Mouse (Mus musculus) right cerebral cortex, postnatal 10 days (tissue): ENCODE results near the gene Lgals12.

Experiments
- DNase-seq, 2 experiments: peaks; one replicate each; pipeline ENCODE4 v3.0.0; 2021; ENCODE audit warnings: low spot score in 2 of 2

Lgals12 gene

DNA sequence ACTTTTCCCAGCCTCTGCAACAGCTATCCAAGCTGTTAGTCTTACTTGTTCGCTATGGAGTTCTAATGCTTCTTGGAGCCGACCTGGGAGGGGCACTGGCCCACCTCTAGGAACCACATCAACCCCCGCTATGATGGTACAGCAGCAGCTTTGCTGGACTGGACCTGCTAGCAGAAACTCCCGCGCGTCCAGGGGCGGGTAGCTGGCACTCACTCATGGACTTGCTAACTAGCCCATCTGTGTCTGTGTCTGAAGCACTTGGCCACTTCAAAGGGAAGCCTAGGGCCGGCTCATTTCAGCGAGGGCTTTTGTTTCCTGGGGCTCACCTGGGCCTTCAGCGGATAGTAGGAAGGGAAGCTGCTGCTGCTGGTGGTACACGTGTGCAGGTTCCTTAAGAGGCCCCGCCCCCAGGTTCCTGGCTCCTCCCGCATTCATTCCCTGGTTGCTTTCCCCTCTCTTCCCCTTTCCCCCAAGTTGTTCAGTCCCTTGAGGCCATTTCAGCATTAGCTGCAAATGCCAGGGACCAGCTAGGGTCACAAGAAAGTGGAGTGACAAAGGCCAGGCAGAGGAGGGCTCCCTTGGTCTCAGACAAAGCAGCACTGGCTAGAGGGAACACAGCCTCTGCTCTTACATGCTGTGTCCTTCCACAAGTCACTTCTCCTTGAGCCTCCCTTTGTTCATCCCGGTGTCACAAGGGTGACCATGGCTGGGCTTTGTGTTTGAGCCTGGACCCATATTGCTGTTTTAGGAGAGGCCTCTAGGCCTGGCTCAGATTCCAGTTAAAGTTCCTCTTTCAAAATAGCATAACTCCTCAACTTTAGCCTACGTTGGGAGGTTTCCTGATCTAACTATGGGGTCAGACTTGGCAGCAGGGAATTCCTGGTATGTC lies at the start of gene Lgals12:
TSS of gene Lgals12 (minus strand) at position 393 of the 889 bp plus-strand sequence.
- DNase-seq: peak; percentile 53 to 61

DNA sequence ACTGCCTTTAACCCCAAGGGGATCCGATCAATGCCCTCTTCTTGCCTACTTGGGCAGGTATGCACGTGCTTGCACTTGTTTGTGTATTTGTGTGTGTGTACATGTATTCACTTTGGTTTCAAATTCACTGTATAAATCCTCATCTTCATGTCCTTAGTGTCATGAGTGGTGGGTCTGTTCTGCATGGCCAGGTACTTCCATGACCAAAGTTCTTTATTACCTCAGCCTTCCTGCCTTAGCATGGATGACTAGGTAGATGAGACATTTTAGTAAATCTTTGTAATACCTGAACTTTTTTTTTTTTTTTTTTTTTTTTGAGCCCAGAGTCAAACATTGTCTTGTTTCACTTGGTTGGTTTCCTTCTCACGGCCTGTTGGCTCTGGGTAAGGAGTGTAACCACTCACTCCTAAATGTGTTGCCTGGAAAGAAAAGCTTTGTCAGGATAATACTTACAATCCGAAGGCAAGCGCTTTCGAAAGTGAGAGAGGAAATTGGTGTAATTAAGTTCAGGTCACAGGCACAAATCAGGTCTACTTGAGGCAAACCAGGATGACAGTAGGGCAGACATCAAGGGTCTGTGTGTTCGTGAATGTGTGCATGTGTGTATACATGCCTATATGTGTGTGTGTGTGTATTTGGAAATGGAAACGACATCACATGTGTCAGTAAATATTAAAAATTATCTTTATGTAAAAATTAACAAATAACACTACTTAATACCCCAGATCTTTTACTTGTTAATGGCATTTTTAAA lies 42.1 kb upstream of the Lgals12 start:
- no peak for DNase-seq

GRCm38 (mm10) chr19:7633786-7634185 lies 26.8 kb upstream of the Lgals12 start:
- DNase-seq: no peak

GRCm38 (mm10) chr19:7633021-7633420 lies 26.0 kb upstream of the Lgals12 start:
- DNase-seq: no peak

DNA sequence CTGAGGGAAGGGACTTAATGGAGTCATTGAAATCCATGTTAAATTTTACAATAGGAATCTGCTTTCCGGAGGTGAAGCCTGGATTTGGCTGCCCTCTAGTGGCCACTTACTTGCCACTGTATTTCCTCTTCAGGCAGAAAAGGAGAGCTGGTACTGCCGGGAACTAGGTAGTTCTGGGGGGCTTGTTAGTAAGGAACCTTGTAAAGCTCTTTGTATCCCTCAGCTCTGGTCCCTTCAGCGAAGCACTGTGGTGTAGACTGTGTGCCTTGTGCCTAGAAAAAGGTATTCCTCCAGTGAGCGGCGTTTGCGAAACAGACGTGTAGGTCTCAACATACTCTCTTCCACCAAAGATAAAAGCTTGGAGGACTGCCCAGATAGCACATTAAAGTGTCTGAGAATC lies 10.7 kb upstream of the Lgals12 start:
- DNase-seq: peak; percentile 71 to 79

- no peak for DNase-seq
Observed at GRCm38 (mm10) chr19:7617085-7617484, 10.1 kb upstream of the Lgals12 start.

DNA sequence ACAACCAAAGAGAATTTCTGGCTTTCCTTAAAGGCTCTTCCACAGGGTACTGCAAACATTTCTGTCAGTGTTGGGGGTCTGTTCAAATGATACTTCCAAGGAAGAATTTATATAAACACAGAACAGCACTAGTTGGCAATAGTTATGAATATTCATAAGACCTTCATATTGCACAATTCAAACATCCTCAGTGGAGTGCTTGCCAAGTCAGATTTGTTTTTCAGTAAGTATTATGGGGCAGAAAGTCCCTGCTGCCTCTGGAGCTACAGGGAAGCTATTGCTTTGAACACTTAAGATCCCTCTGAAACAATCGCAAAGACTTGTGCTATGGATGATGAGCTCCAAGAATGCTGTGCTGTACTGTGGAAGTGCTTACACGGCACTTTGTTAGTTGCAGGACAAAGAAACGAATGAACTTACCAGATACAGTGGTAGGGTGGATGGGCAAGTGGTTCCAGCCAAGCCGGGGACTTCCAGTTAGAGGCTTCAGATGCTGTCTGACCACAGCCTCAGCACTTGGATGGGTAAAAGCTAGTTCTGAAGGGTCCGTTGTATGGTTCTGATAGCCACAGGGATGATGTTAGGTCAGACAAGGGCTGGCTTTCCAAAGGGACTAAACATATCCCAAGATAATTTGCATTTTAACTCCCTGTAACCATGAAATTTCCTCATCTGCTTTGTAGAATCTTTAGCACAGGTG lies 9.4 kb upstream of the Lgals12 start:
- DNase-seq: no peak

DNA sequence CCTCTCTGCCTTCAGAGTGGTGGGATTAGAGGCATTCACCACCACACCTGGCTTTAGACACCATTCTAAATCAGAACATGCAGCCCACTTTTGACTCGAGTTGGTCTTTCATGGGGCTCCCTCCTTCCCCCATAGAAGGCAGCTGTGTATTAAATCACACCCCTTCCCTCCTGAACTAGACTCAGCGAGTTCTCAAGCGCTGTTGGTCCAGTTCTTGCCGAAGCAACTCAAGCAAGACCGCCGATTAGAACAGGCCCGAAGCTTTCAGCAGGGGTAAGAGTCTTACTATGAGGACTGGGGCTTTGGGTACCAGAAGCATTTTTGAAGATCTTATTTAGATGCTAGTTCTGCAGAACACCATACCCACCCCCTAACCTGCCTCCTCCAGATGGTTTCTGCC lies 6.2 kb upstream of the Lgals12 start:
- DNase-seq: no peak

DNA sequence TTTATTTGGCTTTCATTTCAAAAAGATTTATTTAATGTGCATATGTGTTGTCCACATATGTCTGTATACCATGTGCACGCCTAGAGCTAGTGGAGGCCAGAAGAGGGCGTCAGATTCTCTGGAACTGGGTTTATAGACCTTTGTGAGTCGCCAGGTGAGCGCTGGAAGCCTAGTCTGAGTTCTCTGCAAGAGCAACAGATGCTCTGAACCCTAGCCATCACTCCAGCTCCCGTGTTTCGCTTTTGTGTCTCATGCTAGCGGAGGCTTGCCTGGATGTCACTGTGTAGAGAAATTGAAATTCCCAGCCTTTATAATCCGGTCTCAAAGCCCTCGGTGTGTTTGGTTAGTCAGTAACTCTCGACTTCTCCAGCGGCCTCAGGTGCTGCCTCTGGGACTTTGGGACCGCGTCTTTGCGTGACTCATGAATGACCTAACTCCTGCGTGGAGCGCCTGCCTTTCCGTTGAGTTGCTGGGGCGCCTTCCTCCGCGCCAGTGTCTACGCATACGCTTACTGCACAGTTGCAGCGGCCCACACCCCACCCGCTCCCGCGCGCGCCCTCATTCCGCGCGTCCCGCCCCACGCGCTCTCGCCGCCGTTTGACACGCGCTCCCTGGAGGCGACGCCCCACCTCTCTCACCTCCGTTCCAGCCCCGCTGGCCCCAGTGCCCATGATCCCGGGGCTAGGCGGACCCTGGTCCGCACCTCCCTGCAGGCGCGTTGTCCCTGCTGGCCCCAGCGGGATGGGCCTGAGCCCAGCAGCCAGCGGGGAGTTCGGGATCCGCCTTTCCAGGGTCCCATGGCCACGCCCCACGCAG lies 5.2 kb upstream of the Lgals12 start, which contains the start of gene Hrasls5:
TSS of gene Hrasls5 (plus strand) at position 600 of the 816 bp plus-strand sequence.
- DNase-seq: peak; percentile 67 to 68

GRCm38 (mm10) chr19:7607690-7608201 lies 753 bp upstream of the Lgals12 start:
- no peak for DNase-seq

GRCm38 (mm10) chr19:7605930-7606783 lies 836 bp downstream of the Lgals12 start:
- peak; percentile 87 to 88 for DNase-seq

GRCm38 (mm10) chr19:7605013-7605412 lies 2.0 kb downstream of the Lgals12 start:
- DNase-seq: no peak

- peak in 1 of 2 experiments; percentile 17 for DNase-seq
Observed at GRCm38 (mm10) chr19:7604107-7604506, 2.9 kb downstream of the Lgals12 start.

DNA sequence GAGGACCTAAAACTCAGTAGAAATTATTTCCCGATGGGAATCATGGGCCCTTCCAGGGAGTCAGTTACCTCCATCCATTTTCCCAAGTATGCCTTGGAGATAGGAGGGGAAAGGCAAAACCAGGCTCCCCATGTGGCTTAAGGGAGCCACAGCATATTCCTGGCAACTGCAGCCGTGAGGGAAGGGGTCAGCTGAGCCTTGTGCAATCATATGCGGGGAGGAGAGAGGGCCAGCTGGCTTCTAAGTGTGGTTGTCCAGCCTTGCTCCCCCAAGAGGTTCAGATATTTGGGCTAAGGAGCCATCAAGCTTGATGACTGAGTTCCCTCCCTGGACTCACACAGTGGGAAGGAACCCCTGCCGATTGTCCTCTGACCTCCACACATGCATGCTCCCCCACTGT lies 5.4 kb downstream of the Lgals12 start:
- no peak for DNase-seq

- DNase-seq: no peak
Observed at GRCm38 (mm10) chr19:7598481-7598880, 8.5 kb downstream of the Lgals12 start.

DNA sequence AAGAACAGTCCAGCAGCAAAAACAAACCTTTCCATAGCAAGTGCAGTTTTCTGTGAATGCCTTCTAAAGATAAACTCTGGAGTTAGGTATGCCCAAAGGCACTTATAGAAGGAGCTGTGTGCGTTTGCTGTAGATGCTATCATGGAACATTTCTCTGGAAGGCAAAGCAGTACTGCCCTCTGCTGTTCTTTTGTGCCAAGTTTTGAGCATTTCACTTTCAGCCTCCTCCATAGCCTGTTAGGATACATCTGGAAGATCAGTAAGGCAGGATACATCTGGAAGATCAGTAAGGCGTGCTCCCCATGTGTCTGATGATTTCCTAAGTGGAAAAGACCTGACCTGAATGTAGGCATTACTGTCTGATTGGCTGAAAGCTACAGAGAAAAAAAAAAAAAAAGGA lies 11.5 kb downstream of the Lgals12 start:
- peak; percentile 56 to 65 for DNase-seq

- no peak for DNase-seq
Observed at GRCm38 (mm10) chr19:7592018-7592417, 15.0 kb downstream of the Lgals12 start.

GRCm38 (mm10) chr19:7590795-7591194 lies 16.2 kb downstream of the Lgals12 start:
- no peak for DNase-seq

- no peak for DNase-seq
Observed at GRCm38 (mm10) chr19:7585764-7586163, 21.2 kb downstream of the Lgals12 start.

DNA sequence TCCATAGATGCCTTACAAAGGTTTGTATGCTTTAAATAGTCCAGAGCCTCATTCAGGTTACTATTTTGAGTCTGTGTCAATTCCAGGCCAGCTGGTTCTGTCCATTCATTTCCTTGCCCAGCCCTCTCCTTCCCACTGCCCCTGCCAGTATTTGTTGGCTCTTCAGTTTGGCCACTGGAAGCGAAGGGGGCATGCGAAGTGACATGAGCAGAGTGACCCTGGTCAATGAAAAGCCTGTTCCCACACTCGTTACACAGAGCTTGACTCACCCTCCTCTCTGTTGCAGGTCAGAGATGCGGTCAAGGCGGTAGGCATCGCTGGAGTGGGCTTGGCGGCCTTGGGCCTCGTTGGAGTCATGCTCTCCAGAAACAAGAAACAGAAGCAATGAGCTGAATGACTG lies 21.7 kb downstream of the Lgals12 start:
- DNase-seq: peak; percentile 33 to 39
